Mouse (Mus musculus) heart, embryonic 14.5 days (tissue): ENCODE measurements around the gene Zfp326. TPM values are rescaled to one million over a fixed set of nuclear protein-coding genes. Genes with fewer than 3 reads are reported as not detected.

Source experiments
- ATAC-seq: fragments of 200-750 bp; cut with Nextera tagmentation; 2 replicates; pipeline ENCODE4 v1.8.0; 2017; ENCODE audit warnings: low read depth, moderate TSS enrichment; ENCODE audit not compliant: insufficient number of reproducible peaks, insufficient read depth, low FRiP score
- H3K27ac ChIP-seq, 2 experiments: fragments of 200-500 bp in 1 of 2; fragments of 300-500 bp in 1 of 2; sonication (generic) in 1 of 2; replicated peaks in 1 of 2; 2 replicates each; pipeline ENCODE4 v1.5.1; 2012 to 2014; ENCODE audit warnings: low read depth in 2 of 2, low read length in 2 of 2, control low read depth in 1 of 2, mild to moderate bottlenecking in 1 of 2, mixed read lengths in 1 of 2; ENCODE audit not compliant: control insufficient read depth in 1 of 2, insufficient read depth in 1 of 2
- H3K27me3 ChIP-seq: fragments of 300-500 bp; sonication (generic); 2 replicates; pipeline ENCODE4 v1.6.1; 2014; ENCODE audit warnings: mild to moderate bottlenecking, low read length, control low read depth; ENCODE audit not compliant: control insufficient read depth, insufficient read depth
- H3K36me3 ChIP-seq: fragments of 300-500 bp; sonication (generic); 2 replicates; pipeline ENCODE4 v1.6.1; 2014; ENCODE audit warnings: mild to moderate bottlenecking, control low read depth, low read length, mixed read lengths; ENCODE audit not compliant: control insufficient read depth, insufficient read depth
- H3K4me1 ChIP-seq, 2 experiments: fragments of 200-500 bp in 1 of 2; fragments of 300-500 bp in 1 of 2; sonication (generic) in 1 of 2; 2 replicates each; pipeline ENCODE4 v1.6.1; 2012 to 2014; ENCODE audit warnings: low read length in 2 of 2, control low read depth in 1 of 2, mixed read lengths in 1 of 2; ENCODE audit not compliant: control insufficient read depth in 2 of 2, insufficient read depth in 2 of 2
- H3K4me2 ChIP-seq: fragments of 300-500 bp; sonication (generic); 2 replicates; pipeline ENCODE4 v1.6.1; 2014; ENCODE audit warnings: mild to moderate bottlenecking, low read length
- H3K4me3 ChIP-seq, 2 experiments: fragments of 200-500 bp in 1 of 2; fragments of 300-500 bp in 1 of 2; sonication (generic) in 1 of 2; 2 replicates each; pipeline ENCODE4 v1.5.1; 2012 to 2014; ENCODE audit warnings: low read length in 2 of 2, mild to moderate bottlenecking in 2 of 2, control low read depth in 1 of 2, low read depth in 1 of 2, moderate library complexity in 1 of 2; ENCODE audit not compliant: control insufficient read depth in 1 of 2, insufficient read depth in 1 of 2
- H3K9ac ChIP-seq: fragments of 300-500 bp; sonication (generic); 2 replicates; pipeline ENCODE4 v1.6.1; 2014; ENCODE audit warnings: mild to moderate bottlenecking, low read length
- H3K9me3 ChIP-seq: fragments of 300-500 bp; sonication (generic); 2 replicates; pipeline ENCODE4 v1.6.1; 2016; ENCODE audit warnings: low read length, control low read depth; ENCODE audit not compliant: control insufficient read depth
- WGBS: fragments of 180-500 bp; shearing (Covaris S2); extraction: QIAGEN DNeasy Blood & Tissue Kit; methylation state at CpG from one replicate; pipeline ENCODE4 v1.1.7; 2014; 5-methylcytosine and 5-hydroxymethylcytosine counted together
- polyA plus RNA-seq: library from polyadenylated mRNA; unstranded; fragments of >200 nt; fragmentation: Nextera tagmentation; extraction: Ambion mirVana; gene quantifications from 2 replicates; pipeline ENCODE4 v1.2.1, GENCODE M21; 2014

Zfp326 gene
- polyA plus RNA-seq, 1 experiment from 2014 or later = 24.4 TPM

GRCm38 (mm10) chr5:105918289-105918688 lies 41.9 kb downstream of the Zfp326 start:
- Histone ChIP-seq H3K4me1 (peaks cover 0 to 6% of the 10 kb centered on the region in 2 experiments; a peak in 2 of 4 replicates), H3K4me3 (no peak overlapping the region), H3K36me3 (peaks cover 52% of the 10 kb centered on the region), H3K27ac (no peak overlapping the region), H3K4me2 (no peak overlapping the region), H3K9ac (no peak overlapping the region), H3K9me3 (no peaks in the 10 kb centered on the region), H3K27me3 (no peaks in the 10 kb centered on the region)
- no peak for ATAC-seq
- WGBS = 90% methylated on average over 6 of the region's 6 CpGs

DNA sequence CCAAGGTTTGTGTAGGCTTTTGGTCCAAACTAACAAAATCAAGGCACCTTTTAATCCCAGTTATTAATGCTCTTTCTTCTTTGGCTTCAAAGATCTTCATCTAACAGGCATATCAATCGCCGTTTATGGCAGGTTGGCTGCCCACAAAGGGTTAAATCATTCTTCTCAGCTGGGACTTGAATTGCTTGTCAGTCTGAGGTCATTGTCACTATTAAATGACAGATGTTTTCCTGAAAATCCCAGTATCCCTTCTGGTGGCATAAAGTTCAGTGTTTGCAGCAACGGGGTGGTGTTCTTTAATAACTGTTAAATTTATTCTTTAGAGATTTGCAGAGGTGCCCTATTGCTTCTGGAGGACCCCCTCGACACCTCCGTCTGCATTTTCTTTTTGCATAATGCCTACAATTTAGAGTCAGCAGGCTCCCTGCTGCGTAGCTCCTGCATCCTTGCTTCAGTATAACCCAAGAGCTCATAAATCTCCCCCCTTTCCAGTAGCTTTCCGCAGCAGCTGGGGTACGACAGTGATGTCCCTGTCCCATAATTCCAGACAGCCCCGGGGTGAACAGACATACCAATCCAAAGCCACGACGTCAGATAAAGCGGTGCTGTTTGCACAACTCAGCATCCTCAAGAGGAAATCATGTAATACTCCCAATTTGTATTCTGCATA lies 46.6 kb downstream of the Zfp326 start:
- H3K9me3 ChIP-seq = no peaks in the 10 kb centered on the region
- H3K4me2 ChIP-seq = no peak overlapping the region
- H3K4me3 ChIP-seq = no peak overlapping the region
- no peaks in the 10 kb centered on the region for H3K4me1 ChIP-seq
- no peak overlapping the region for H3K9ac ChIP-seq
- 86% methylated on average over 12 of the region's 12 CpGs for WGBS
- H3K27me3 ChIP-seq = no peaks in the 10 kb centered on the region
- peaks cover 21% of the 10 kb centered on the region for H3K36me3 ChIP-seq
- ATAC-seq = no peak
- no peak overlapping the region for H3K27ac ChIP-seq

DNA sequence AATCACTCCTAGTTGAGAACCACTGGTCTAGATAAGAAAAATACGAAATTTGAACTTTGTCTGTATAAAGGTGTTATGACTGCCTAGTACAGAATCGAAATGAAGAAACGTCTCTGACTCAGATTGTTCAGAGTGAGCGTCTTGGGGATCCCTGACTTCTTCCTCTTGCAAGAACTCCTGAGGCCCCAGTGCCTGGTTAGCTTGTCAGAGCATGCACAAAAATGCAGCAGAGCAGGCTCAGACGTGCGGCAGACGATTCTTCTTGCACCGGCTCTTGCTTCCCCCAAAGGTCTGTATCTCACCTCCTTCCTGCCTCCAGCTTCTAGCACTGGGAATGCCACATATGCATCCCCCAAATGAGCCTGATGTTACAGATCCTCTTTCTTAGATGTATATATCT lies 48.0 kb downstream of the Zfp326 start:
- no peaks in the 10 kb centered on the region for H3K27me3 ChIP-seq
- 80% methylated on average over 8 of the region's 8 CpGs for WGBS
- no peaks in the 10 kb centered on the region for H3K4me1 ChIP-seq
- H3K9me3 ChIP-seq = no peaks in the 10 kb centered on the region
- H3K27ac ChIP-seq = no peak overlapping the region
- H3K36me3 ChIP-seq = peaks cover 11% of the 10 kb centered on the region
- no peak overlapping the region for H3K4me2 ChIP-seq
- ATAC-seq = no peak
- no peak overlapping the region for H3K9ac ChIP-seq
- no peak overlapping the region for H3K4me3 ChIP-seq

DNA sequence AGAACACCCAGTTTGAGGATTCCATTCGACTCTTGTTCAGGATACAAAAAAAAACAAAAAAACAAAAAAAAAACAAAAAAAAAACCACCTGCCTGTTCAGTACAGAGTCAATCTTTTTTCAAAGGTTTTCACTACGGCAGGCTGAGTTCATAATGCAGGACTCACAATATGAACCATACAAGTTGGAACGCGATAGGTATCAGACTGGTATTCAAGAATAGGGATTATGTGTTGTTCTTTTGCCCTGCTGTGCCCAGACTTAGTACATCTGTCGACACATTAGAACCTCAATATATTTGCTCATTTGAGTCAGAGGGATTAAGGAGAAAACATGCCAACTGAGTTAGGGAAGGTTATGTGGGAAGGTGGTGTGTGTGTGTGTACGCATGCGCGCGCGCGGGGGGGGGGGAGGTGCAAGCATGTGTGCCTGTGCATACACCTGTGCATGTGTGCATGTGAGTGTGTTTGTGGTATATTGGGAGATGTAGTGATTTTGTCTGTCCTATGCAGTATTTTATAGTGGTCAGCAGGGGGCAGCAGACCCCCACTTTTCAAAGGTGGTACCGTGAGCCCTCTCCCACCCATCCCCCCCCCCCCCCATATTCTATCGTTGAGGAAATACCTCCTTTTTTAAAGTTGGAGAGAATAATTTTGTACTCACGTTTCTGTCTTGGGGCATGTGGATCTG lies 49.3 kb downstream of the Zfp326 start:
- ATAC-seq = no peak
- no peak overlapping the region for H3K9ac ChIP-seq
- no peaks in the 10 kb centered on the region for H3K4me1 ChIP-seq
- H3K27ac ChIP-seq = no peak overlapping the region
- H3K36me3 ChIP-seq = peaks cover 10% of the 10 kb centered on the region
- WGBS = 66% methylated on average over 14 of the region's 14 CpGs
- H3K4me2 ChIP-seq = no peak overlapping the region
- no peaks in the 10 kb centered on the region for H3K27me3 ChIP-seq
- no peak overlapping the region for H3K4me3 ChIP-seq
- H3K9me3 ChIP-seq = no peaks in the 10 kb centered on the region

GRCm38 (mm10) chr5:105930282-105930681 lies 53.9 kb downstream of the Zfp326 start:
- no peaks in the 10 kb centered on the region for H3K4me1 ChIP-seq
- H3K9ac ChIP-seq = no peak overlapping the region
- H3K9me3 ChIP-seq = peaks cover 10% of the 10 kb centered on the region
- H3K4me2 ChIP-seq = no peak overlapping the region
- no peak for ATAC-seq
- no peaks in the 10 kb centered on the region for H3K27me3 ChIP-seq
- 24% methylated on average over 3 of the region's 3 CpGs for WGBS
- H3K36me3 ChIP-seq = peaks cover 4% of the 10 kb centered on the region; the same call in 1 of the 2 replicates
- H3K4me3 ChIP-seq = no peak overlapping the region
- H3K27ac ChIP-seq = no peak overlapping the region

- H3K9me3 ChIP-seq = peaks cover 10% of the 10 kb centered on the region
- H3K9ac ChIP-seq = no peak overlapping the region
- no peak overlapping the region for H3K4me2 ChIP-seq
- no peaks in the 10 kb centered on the region for H3K27me3 ChIP-seq
- H3K36me3 ChIP-seq = 0 out of 2 replicates have a peak, but pooled peaks cover 3% of the 10 kb centered on the region
- ATAC-seq = no peak
- WGBS = 95% methylated on average over 1 of the region's 1 CpGs
- no peak overlapping the region for H3K4me3 ChIP-seq
- H3K4me1 ChIP-seq = no peaks in the 10 kb centered on the region
- no peak overlapping the region for H3K27ac ChIP-seq
These were observed 56.0 kb downstream of the Zfp326 start for GRCm38 (mm10) chr5:105932392-105932791.

- no peaks in the 10 kb centered on the region for H3K9me3 ChIP-seq
- no peak overlapping the region for H3K4me3 ChIP-seq
- H3K4me2 ChIP-seq = no peak overlapping the region
- no peak overlapping the region for H3K27ac ChIP-seq
- H3K4me1 ChIP-seq = no peaks in the 10 kb centered on the region
- H3K36me3 ChIP-seq = no peaks in the 10 kb centered on the region
- ATAC-seq = no peak
- H3K27me3 ChIP-seq = no peaks in the 10 kb centered on the region
- 68% methylated on average over 2 of the region's 2 CpGs for WGBS
- no peak overlapping the region for H3K9ac ChIP-seq
These were observed 65.6 kb downstream of the Zfp326 start for GRCm38 (mm10) chr5:105941951-105942350.
